Mouse (Mus musculus) liver, embryonic 14.5 days (tissue): ENCODE results near the gene Crabp2.

Experiments used
- CTCF ChIP-seq: IDR thresholded peaks from 2 replicates; pipeline ENCODE4 v1.5.1; 2016; ENCODE audit warnings: antibody characterized with exemption, low read depth, control low read depth
- EP300 ChIP-seq: IDR thresholded peaks from 2 replicates; pipeline ENCODE4 v1.6.1; 2016; ENCODE audit warnings: antibody characterized with exemption, low read depth

GRCm38 (mm10) chr3:87947811-87948199 is 661 bp upstream of the Crabp2 start:
- TF ChIP-seq CTCF, result no peak
- TF ChIP-seq EP300, result no peak
